Mouse (Mus musculus) limb, embryonic 15.5 days (tissue): ENCODE measurements around the gene Cox5a. TPM values are rescaled to one million over a fixed set of nuclear protein-coding genes. Genes with fewer than 3 reads are reported as not detected.

Experiments
- ATAC-seq: fragments of 200-750 bp; cut with Nextera tagmentation; 2 replicates; pipeline ENCODE4 v1.8.0; 2017; ENCODE audit warnings: low read depth, moderate TSS enrichment; ENCODE audit not compliant: insufficient number of reproducible peaks, low FRiP score, low TSS enrichment
- H3K27ac ChIP-seq: fragments of 300-500 bp; sonication (generic); 2 replicates; pipeline ENCODE4 v1.5.1; 2015; ENCODE audit warnings: moderate library complexity, mild to moderate bottlenecking, inconsistent platforms
- H3K27me3 ChIP-seq: fragments of 300-500 bp; sonication (generic); 2 replicates; pipeline ENCODE4 v1.6.1; 2015; ENCODE audit warnings: inconsistent platforms
- H3K36me3 ChIP-seq: fragments of 300-500 bp; sonication (generic); 2 replicates; pipeline ENCODE4 v1.6.1; 2015; ENCODE audit warnings: inconsistent platforms
- H3K4me1 ChIP-seq: fragments of 300-500 bp; sonication (generic); 2 replicates; pipeline ENCODE4 v1.6.1; 2015; ENCODE audit warnings: inconsistent platforms
- H3K4me2 ChIP-seq: fragments of 300-500 bp; sonication (generic); 2 replicates; pipeline ENCODE4 v1.6.1; 2015; ENCODE audit warnings: mild to moderate bottlenecking, inconsistent platforms
- H3K4me3 ChIP-seq: fragments of 300-500 bp; sonication (generic); 2 replicates; pipeline ENCODE4 v1.5.1; 2015; ENCODE audit warnings: mild to moderate bottlenecking, inconsistent platforms
- H3K9ac ChIP-seq: fragments of 300-500 bp; sonication (generic); 2 replicates; pipeline ENCODE4 v1.6.1; 2015; ENCODE audit warnings: inconsistent platforms
- H3K9me3 ChIP-seq: fragments of 300-500 bp; sonication (generic); 2 replicates; pipeline ENCODE4 v1.6.1; 2016; ENCODE audit warnings: inconsistent platforms
- WGBS: fragments of 180-500 bp; shearing (Covaris S2); methylation state at CpG from one replicate; pipeline ENCODE4 v1.1.7; 2015; 5-methylcytosine and 5-hydroxymethylcytosine counted together
- polyA plus RNA-seq: library from polyadenylated mRNA; unstranded; fragments of >200 nt; fragmentation: Nextera tagmentation; extraction: Ambion mirVana; gene quantifications from 2 replicates; pipeline ENCODE4 v1.2.1, GENCODE M21; 2015

Gene Cox5a
- polyA plus RNA-seq, 1 experiment from 2014 or later: 411 TPM

DNA sequence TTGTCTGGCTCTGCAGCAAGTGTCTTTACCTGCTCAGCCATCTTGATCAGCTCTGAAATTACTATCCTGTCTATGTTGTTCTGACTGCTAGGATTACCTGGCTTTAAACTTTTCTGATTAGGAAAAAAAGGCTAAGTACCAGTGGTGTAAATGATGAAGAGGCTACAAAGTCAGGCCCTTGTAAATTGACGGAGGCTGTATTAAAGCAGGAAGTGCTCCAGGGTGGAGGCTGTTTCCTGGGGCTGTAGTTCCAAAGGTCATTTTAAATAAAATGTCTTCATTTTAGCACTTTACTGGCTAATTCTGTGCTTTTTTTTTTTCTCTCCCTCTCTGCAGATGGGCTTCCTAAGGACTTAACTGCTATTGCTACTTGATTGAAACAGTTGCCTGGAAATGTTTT, 10.9 kb downstream of the Cox5a start:
- no peak overlapping the region for H3K27ac ChIP-seq
- no peaks in the 10 kb centered on the region for H3K9me3 ChIP-seq
- H3K27me3 ChIP-seq: no peaks in the 10 kb centered on the region
- no peak for ATAC-seq
- WGBS: 70% methylated on average over 1 of the region's 1 CpGs
- no peak overlapping the region for H3K9ac ChIP-seq
- no peak overlapping the region for H3K4me3 ChIP-seq
- no peak overlapping the region for H3K4me2 ChIP-seq
- H3K4me1 ChIP-seq: peaks cover 4% of the 10 kb centered on the region; the same call in 1 of the 2 replicates
- H3K36me3 ChIP-seq: peaks cover 32% of the 10 kb centered on the region

DNA sequence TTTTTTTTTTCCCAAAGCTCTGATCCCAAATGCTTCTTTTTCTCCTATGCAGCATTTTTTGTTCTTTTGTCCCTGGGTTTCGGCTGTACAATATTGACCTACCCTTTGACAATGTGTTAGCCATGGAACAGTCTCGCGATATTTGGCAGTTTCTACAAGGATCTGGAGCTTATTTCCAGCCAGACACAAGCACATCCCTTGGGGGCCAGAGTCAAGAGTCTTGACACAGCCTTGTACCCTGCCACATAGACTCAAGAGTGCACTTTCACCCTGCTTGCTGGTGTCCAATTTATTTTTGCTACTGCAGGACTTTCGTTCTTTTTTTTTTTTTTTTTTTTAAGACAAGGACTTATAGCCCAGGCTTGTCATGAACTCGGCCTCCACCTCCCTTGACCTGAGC, 15.3 kb downstream of the Cox5a start:
- 93% methylated on average over 5 of the region's 5 CpGs for WGBS
- no peak overlapping the region; the same call in 1 of the 2 replicates for H3K4me3 ChIP-seq
- peaks cover 19% of the 10 kb centered on the region for H3K4me1 ChIP-seq
- no peak overlapping the region for H3K27ac ChIP-seq
- no peak overlapping the region for H3K9ac ChIP-seq
- H3K4me2 ChIP-seq: peak overlapping the region; percentile 71
- ATAC-seq: no peak
- no peaks in the 10 kb centered on the region for H3K27me3 ChIP-seq
- H3K36me3 ChIP-seq: peaks cover 50% of the 10 kb centered on the region
- no peaks in the 10 kb centered on the region for H3K9me3 ChIP-seq

DNA sequence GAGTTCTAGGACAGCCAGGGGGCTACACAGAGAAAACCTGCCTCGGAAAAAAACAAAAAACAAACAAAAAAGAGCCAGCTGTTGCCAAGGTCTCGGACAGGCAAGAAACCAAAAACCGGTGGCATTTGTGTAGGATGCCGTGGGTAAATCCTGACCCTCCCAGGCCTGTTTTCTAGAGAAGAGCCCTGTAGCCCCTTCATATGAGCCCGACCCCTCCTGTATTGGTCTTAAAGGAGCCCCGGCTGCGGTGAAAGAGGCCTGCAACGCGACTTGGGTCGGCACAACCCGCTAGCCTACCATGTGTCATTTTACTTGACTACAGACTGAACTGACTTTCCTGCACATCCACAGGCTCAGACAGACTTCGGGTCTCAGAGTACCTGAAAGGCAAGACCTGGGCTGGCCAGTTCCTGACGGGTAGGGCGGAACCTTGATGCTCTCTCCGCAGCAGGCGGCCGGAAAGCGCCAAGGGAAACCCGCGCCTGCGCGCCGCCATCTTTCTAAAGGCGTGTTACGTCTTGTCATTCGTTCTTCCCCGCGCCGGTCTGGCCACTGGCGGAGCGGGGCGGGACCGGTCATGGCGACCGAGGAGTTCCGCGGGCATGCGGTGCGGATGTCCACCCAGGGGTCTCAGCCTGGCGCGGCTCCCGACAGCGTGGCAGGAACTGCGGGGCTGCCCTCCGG, 16.1 kb downstream of the Cox5a start, which contains the start of gene Fam219b:
Gene Fam219b, plus strand, starts transcription at position 485 of the 684 bp plus-strand sequence.
- Histone ChIP-seq H3K9ac (peak within 1 kb of the TSS; percentile 86), H3K36me3 (peaks cover 44% of the 10 kb centered on the region), H3K4me2 (peak within 1 kb of the TSS; percentile 71), H3K27me3 (no peaks in the 10 kb centered on the region), H3K27ac (peak within 1 kb of the TSS; percentile 89), H3K4me3 (peak within 1 kb of the TSS; percentile 91), H3K9me3 (no peaks in the 10 kb centered on the region), H3K4me1 (peaks cover 22% of the 10 kb centered on the region)
- peak; percentile 83 for ATAC-seq
- 2% methylated on average over 45 of the region's 45 CpGs for WGBS

DNA sequence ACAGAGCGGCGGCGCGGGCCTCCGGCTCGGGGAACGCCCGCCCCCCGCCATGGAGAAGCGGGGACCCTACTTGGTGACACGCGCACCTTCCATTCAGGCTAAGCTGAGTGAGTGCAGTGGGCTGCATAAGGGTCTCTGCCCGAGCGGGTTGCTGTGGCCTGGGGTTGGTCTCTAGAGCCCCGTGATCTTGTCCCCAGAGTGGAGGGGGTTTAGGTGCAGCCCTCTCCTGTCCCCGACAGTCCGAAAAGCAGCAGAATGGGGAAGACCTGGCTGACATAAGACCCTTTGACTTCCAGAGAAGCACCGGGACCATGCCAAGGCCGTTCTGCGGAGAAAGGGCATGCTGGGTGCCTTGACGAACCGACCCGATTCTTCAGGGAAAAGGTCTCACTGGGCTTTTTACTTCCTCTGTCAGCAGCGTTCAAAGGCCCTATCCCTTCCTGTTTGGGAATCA, 16.7 kb downstream of the Cox5a start:
- Histone ChIP-seq H3K4me2 (peak overlapping the region; percentile 71), H3K9ac (peak overlapping the region; percentile 86), H3K9me3 (no peaks in the 10 kb centered on the region), H3K27ac (peak overlapping the region; percentile 89), H3K4me1 (peaks cover 22% of the 10 kb centered on the region), H3K36me3 (peaks cover 42% of the 10 kb centered on the region), H3K4me3 (peak overlapping the region; percentile 91), H3K27me3 (no peaks in the 10 kb centered on the region)
- WGBS: under 1% methylated on average over 24 of the region's 24 CpGs
- ATAC-seq: peak; percentile 36; the same call in 1 of the 2 replicates

DNA sequence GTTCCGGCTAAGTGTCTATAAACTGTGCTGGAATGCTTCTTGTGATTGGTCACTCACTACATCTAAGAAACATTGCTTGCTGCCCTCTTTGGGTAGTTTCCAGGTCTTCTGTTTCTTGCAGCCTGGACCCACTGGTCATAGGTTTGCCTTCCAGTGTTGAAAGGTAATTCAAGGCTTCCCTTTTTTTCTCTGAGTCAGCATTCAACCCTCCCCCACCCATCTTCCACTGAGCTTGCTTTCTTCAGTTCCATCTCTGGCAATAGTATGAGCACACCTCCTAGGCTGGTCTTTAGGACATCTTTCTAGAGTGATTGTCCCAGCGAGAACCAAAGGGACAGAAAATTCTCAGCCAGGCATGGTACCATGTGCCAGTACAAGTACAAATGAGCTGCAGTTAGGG, 18.5 kb downstream of the Cox5a start:
- peaks cover 44% of the 10 kb centered on the region for H3K36me3 ChIP-seq
- 88% methylated on average over 2 of the region's 2 CpGs for WGBS

DNA sequence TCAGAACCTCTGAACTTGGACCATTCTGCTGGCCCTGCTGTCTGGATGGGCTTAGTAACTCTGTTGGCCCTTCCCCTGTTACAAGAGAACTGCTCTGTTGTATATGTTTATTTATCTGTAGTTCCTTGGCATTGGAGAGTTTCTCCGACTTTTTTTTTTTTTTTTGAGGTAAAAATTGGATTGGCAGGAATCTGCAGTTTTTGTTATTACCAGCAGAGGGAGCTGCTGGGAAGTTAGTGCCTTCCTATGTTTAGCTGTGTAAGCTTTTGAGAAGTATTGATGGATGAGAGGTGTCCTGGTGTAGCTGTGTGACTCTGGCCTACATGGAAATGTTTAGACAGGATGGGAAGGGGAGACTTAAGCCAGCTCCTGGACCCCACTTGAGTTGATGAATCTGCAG, 20.2 kb downstream of the Cox5a start:
- H3K27me3 ChIP-seq: no peaks in the 10 kb centered on the region
- no peak overlapping the region for H3K4me2 ChIP-seq
- no peak for ATAC-seq
- no peak overlapping the region for H3K27ac ChIP-seq
- H3K4me1 ChIP-seq: peaks cover 22% of the 10 kb centered on the region
- H3K9ac ChIP-seq: no peak overlapping the region
- H3K9me3 ChIP-seq: no peaks in the 10 kb centered on the region
- H3K36me3 ChIP-seq: peaks cover 61% of the 10 kb centered on the region
- no peak overlapping the region for H3K4me3 ChIP-seq
- 9% methylated on average over 1 of the region's 1 CpGs for WGBS

More for the DNA sequence above, 18.5 kb downstream of the Cox5a start:
- Histone ChIP-seq H3K9ac (no peak overlapping the region), H3K4me2 (no peak overlapping the region), H3K4me1 (peaks cover 22% of the 10 kb centered on the region), H3K27ac (no peak overlapping the region), H3K27me3 (no peaks in the 10 kb centered on the region), H3K4me3 (no peak overlapping the region), H3K9me3 (no peaks in the 10 kb centered on the region)
- no peak for ATAC-seq

DNA sequence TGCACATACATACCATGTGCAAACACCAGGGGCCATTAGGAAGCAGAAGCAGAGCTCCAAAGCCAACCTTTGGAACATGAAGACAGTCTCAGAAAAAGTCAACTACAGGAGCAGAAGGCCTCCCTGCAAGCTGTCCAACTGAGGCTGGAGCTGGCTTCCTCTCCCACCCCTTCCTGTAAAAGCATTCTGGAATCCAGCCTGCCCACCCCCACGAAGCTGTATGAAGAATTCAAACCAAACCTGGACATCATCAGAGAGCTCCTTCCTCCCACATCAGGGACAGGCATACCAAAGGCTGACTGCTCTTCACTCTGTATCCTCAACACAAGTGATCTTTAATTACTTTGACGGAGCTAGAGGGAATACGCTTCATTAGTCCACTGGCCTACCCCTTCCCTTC, 22.9 kb downstream of the Cox5a start:
- WGBS: 91% methylated on average over 3 of the region's 3 CpGs
- no peak overlapping the region for H3K9ac ChIP-seq
- no peak overlapping the region for H3K4me3 ChIP-seq
- peaks cover 86% of the 10 kb centered on the region for H3K36me3 ChIP-seq
- peaks cover 8% of the 10 kb centered on the region; the same call in 1 of the 2 replicates for H3K4me1 ChIP-seq
- no peak overlapping the region for H3K27ac ChIP-seq
- no peak for ATAC-seq
- H3K27me3 ChIP-seq: no peaks in the 10 kb centered on the region
- H3K4me2 ChIP-seq: no peak overlapping the region
- no peaks in the 10 kb centered on the region for H3K9me3 ChIP-seq

DNA sequence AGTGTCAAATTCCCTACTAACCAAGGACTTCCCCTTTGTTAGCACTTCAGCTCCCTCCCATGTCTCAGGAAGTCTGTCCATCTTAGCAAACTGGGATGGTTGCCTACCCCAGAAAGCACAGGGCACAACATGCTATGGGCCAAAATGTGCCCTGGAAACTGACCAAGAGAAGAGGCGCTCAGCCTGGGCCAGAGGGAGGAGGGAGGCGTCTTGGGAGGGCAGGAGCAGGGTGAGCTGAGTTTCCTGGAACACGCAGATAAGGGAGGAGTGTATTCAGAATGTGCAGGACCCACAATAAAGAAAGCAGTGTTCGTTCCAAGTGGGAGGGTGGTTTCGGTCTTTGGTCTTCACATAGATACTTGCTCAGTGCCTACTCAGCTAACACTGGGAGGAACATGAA, 26.2 kb downstream of the Cox5a start:
- 90% methylated on average over 5 of the region's 5 CpGs for WGBS
- peaks cover 74% of the 10 kb centered on the region for H3K36me3 ChIP-seq
- no peak overlapping the region for H3K4me2 ChIP-seq
- H3K27me3 ChIP-seq: no peaks in the 10 kb centered on the region
- H3K9ac ChIP-seq: no peak overlapping the region
- no peak overlapping the region for H3K27ac ChIP-seq
- no peak overlapping the region for H3K4me3 ChIP-seq
- H3K9me3 ChIP-seq: no peaks in the 10 kb centered on the region
- peaks cover 7% of the 10 kb centered on the region for H3K4me1 ChIP-seq
- no peak for ATAC-seq

DNA sequence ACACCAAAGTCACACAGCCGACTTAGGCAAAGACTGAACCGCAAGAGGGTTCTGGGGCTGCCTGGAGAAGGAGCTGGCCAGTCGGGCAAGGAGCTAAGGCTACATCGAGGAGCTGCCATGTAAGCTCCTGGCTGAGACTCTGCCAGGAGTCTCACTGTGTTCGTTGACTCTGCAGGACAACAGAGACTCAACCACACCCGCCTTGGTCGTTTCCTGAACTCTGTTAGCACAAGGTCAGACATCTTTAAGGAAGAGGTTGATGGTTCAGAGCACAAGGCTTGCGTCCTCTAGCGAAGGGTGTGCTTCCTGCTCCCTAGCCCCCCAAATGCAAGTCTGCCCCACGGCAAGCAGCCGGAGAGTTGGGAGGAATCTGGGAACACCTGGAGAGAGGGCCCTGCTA, 26.8 kb downstream of the Cox5a start:
- no peak overlapping the region for H3K4me2 ChIP-seq
- ATAC-seq: no peak
- H3K4me1 ChIP-seq: peaks cover 7% of the 10 kb centered on the region
- 90% methylated on average over 11 of the region's 11 CpGs for WGBS
- no peaks in the 10 kb centered on the region for H3K27me3 ChIP-seq
- no peaks in the 10 kb centered on the region for H3K9me3 ChIP-seq
- no peak overlapping the region for H3K27ac ChIP-seq
- H3K36me3 ChIP-seq: peaks cover 71% of the 10 kb centered on the region
- no peak overlapping the region for H3K9ac ChIP-seq
- no peak overlapping the region for H3K4me3 ChIP-seq

DNA sequence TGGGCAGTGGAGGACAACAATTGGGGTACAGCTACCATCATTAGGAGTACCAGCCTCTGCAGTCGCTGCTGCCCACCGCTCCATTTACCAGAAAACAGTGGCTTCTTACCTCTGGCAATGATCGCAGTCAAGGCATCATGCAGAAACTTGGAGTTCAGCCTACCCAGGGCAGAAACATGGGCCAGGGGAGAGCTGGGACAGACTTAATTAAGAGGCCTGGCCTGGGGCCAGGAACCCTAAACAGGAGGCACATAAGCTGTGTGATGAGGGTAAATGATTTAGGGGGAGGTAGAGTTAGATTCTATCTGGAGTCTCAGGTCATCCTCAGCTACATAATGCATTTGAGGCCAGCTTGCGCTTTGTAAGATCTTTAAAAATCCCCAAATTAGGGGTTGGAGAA, 28.1 kb downstream of the Cox5a start:
- Histone ChIP-seq H3K27me3 (no peaks in the 10 kb centered on the region), H3K4me1 (peaks cover 7% of the 10 kb centered on the region), H3K27ac (no peak overlapping the region), H3K36me3 (peaks cover 60% of the 10 kb centered on the region), H3K9me3 (no peaks in the 10 kb centered on the region), H3K4me2 (no peak overlapping the region), H3K4me3 (no peak overlapping the region), H3K9ac (no peak overlapping the region)
- no peak for ATAC-seq
- WGBS: 95% methylated on average over 4 of the region's 4 CpGs

DNA sequence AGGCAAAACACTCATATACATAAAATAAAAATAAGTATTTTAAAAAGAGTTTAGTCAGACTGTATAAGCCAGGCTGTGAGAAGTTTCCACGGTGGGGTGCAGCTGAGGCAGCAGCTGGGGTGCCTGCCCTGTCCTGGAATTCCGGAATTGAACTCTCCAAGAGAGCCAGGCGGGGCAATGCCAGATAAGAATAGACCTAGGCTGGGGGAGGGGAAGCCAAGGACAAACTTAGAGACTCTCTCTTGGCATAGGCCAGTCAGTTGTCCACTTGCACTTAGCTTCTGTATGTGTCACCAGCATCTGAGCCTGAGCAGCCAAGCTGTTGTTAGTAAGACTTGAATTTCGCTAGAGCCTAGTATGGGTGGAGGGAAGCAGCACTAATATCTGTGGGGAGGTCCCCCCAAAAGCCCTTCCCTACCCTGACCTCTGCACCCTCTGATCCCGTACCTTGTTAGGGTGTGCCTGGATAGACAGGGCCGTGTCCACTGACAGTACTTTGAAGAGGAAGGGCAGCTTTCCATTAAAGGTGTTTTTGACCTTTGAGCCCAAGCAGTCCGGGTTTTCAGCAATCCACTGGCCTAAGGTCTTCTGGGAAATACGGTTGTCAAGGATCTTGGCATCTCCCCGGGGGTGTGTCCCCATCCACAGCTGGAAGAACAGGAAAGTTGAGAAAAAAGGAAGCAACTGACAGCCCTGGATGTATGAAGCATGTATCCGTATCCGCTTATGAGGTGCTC, 29.2 kb downstream of the Cox5a start:
- Histone ChIP-seq H3K4me1 (peaks cover 7% of the 10 kb centered on the region), H3K4me2 (no peak overlapping the region), H3K4me3 (no peak overlapping the region), H3K9ac (no peak overlapping the region), H3K27ac (no peak overlapping the region), H3K36me3 (peaks cover 49% of the 10 kb centered on the region), H3K9me3 (no peaks in the 10 kb centered on the region), H3K27me3 (no peaks in the 10 kb centered on the region)
- ATAC-seq: 0 out of 2 replicates have a peak, but pooled peaks have one; percentile 15
- WGBS: 82% methylated on average over 11 of the region's 11 CpGs
